Mouse (Mus musculus): Measurements from ENCODE around the gene Fmnl2. TPM values are rescaled to one million over a fixed set of nuclear protein-coding genes. Genes with fewer than 3 reads are reported as not detected.

Fmnl2 gene
- polyA plus RNA-seq, 1 experiment, result 2.6 TPM

DNA sequence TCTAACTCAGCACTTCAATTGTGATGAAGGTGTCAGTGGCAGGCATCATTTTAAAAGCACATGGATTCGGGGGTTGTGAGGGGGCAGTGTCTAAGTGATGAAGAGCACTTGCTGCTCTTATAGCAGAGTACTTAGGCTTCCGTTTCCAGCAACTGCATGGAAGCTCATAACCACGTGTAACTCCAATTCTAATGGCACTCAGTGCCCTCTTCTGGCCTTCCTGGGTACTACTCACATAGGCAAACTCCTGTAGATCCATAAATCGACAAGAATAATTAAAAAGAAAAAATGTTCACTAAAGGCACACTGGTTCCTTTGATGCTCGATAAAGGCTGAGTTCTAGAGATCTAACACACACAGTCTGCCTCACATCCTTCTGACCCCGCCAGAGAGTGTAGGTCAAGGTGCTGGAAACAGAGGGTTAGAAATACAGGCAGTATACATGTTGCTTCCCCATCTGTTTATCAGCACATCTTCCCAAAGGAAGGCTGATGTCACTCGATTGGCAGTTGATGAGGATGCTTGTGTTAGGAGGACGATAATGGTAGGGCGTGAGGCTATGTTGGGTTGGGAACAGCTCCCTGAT lies 228.1 kb downstream of the Fmnl2 start:
- Histone ChIP-seq H3ac (ENCODE audit: control insufficient read depth, insufficient read length, low read depth) (no peak overlapping the region), H3K4me3 (ENCODE audit: insufficient read depth, poor library complexity, severe bottlenecking) (no peak overlapping the region), H3K79me2 (ENCODE audit: control insufficient read depth, insufficient read depth) (no peaks in the 10 kb centered on the region), H3K79me3 (ENCODE audit: low read depth) (no peaks in the 10 kb centered on the region), H3K36me3 (ENCODE audit: control insufficient read depth, insufficient read depth) (no peaks in the 10 kb centered on the region), H3K27me3 (ENCODE audit: control insufficient read depth, insufficient read depth, insufficient read length) (no peaks in the 10 kb centered on the region)
- TF ChIP-seq USF1 (IDR thresholded peaks at IDR 0.05; ENCODE audit: low read depth), result no peak
- TF ChIP-seq MYOD1 (IDR thresholded peaks at IDR 0.05; ENCODE audit: control insufficient read depth, insufficient read length, low read depth), result no peak
- peak; percentile 14 for TF ChIP-seq CTCF (IDR thresholded peaks at IDR 0.05; ENCODE audit: control insufficient read depth, insufficient read depth, insufficient read length)
- no peak for TF ChIP-seq FOSL1 (IDR thresholded peaks at IDR 0.05; ENCODE audit: insufficient read depth, low read length, poor library complexity, severe bottlenecking)
- peak; percentile 80 for TF ChIP-seq MAX (IDR thresholded peaks at IDR 0.05)
- TF ChIP-seq CEBPB (IDR thresholded peaks at IDR 0.05; ENCODE audit: low read depth), result no peak
- no peak for TF ChIP-seq MYOG (IDR thresholded peaks at IDR 0.05; ENCODE audit: control insufficient read depth, extremely low read depth, insufficient read length)

DNA sequence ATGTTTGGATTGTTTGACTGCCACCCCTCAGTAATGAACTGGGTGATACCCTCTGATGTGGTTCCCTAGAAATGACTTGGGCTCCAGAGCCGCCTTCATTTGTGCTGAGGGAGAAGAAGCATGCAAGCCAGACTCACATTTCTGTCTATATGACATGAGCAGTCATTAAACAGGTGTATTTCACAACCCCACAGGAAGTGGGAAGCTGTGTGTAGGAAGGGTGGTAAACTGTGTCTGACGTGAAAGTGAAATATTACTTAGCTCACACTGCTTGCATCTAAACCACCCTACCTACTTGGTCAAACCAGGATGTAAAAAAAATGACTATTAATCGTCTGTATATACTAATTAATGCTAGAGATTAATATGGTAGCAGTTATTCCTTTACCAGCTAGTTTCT lies 231.1 kb downstream of the Fmnl2 start:
- H3K27me3 ChIP-seq (ENCODE audit: control insufficient read depth, insufficient read depth, insufficient read length), result no peaks in the 10 kb centered on the region
- H3K4me3 ChIP-seq (ENCODE audit: insufficient read depth, poor library complexity, severe bottlenecking), result no peak overlapping the region
- no peaks in the 10 kb centered on the region for H3K36me3 ChIP-seq (ENCODE audit: control insufficient read depth, insufficient read depth)
- H3K79me3 ChIP-seq (ENCODE audit: low read depth), result no peaks in the 10 kb centered on the region
- H3ac ChIP-seq (ENCODE audit: control insufficient read depth, insufficient read length, low read depth), result no peak overlapping the region
- H3K79me2 ChIP-seq (ENCODE audit: control insufficient read depth, insufficient read depth), result no peaks in the 10 kb centered on the region
- TF ChIP-seq MAX (IDR thresholded peaks at IDR 0.05), result no peak
- TF ChIP-seq MYOG (IDR thresholded peaks at IDR 0.05; ENCODE audit: control insufficient read depth, extremely low read depth, insufficient read length), result no peak
- no peak for TF ChIP-seq CTCF (IDR thresholded peaks at IDR 0.05; ENCODE audit: control insufficient read depth, insufficient read depth, insufficient read length)
- TF ChIP-seq CEBPB (IDR thresholded peaks at IDR 0.05; ENCODE audit: low read depth), result no peak
- TF ChIP-seq MYOD1 (IDR thresholded peaks at IDR 0.05; ENCODE audit: control insufficient read depth, insufficient read length, low read depth), result no peak
- TF ChIP-seq USF1 (IDR thresholded peaks at IDR 0.05; ENCODE audit: low read depth), result no peak
- TF ChIP-seq FOSL1 (IDR thresholded peaks at IDR 0.05; ENCODE audit: insufficient read depth, low read length, poor library complexity, severe bottlenecking), result no peak

DNA sequence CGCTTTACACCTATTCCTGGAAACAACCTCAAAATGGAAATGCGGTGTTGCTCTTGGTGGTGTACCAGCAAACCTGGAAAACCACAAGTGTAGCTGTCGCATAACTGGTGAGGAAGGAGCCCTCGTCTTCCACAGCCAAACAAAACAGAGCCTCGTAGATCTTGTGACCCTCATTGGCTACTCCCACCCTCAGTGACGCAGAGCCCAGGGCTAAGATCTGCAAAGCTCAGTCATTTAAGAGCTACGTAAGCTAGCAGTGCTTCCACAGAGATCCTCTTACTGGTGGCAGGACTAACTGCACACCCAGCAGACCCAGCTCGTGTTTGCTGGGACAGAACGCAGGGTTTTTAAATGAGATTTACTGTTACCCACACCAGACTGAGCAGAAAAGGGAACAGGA lies 237.4 kb downstream of the Fmnl2 start:
- H3K79me2 ChIP-seq (ENCODE audit: control insufficient read depth, insufficient read depth), result no peaks in the 10 kb centered on the region
- H3K4me3 ChIP-seq (ENCODE audit: insufficient read depth, poor library complexity, severe bottlenecking), result no peak overlapping the region
- H3K79me3 ChIP-seq (ENCODE audit: low read depth), result no peaks in the 10 kb centered on the region
- no peak overlapping the region for H3ac ChIP-seq (ENCODE audit: control insufficient read depth, insufficient read length, low read depth)
- TF ChIP-seq CTCF (IDR thresholded peaks at IDR 0.05; ENCODE audit: control insufficient read depth, insufficient read depth, insufficient read length) (no peak), MYOG (IDR thresholded peaks at IDR 0.05; ENCODE audit: control insufficient read depth, extremely low read depth, insufficient read length) (no peak), CEBPB (IDR thresholded peaks at IDR 0.05; ENCODE audit: low read depth) (no peak), USF1 (IDR thresholded peaks at IDR 0.05; ENCODE audit: low read depth) (no peak), MYOD1 (IDR thresholded peaks at IDR 0.05; ENCODE audit: control insufficient read depth, insufficient read length, low read depth) (no peak), FOSL1 (IDR thresholded peaks at IDR 0.05; ENCODE audit: insufficient read depth, low read length, poor library complexity, severe bottlenecking) (no peak), MAX (IDR thresholded peaks at IDR 0.05) (no peak)
- H3K27me3 ChIP-seq (ENCODE audit: control insufficient read depth, insufficient read depth, insufficient read length), result no peaks in the 10 kb centered on the region
- no peaks in the 10 kb centered on the region for H3K36me3 ChIP-seq (ENCODE audit: control insufficient read depth, insufficient read depth)

DNA sequence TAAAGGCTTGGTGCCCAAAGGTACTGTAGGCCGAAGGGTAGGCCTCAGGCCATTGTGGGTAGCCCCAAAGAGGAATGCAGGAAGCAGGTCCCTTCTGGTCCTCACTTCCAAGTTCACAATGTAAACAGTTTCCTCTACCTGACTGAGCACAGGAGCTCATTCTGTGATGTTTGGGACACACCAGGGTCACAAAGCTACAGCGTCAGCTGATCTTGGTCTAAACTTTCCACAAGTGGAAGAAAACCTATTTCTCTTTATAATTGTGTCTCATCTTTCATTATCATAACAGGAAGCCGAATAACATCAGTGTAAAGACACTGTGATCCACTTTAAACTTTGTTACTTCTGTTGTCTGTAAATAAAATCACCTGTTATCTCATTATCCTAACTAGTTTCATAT lies 237.8 kb downstream of the Fmnl2 start:
- H3K79me3 ChIP-seq (ENCODE audit: low read depth), result no peaks in the 10 kb centered on the region
- no peak overlapping the region for H3K4me3 ChIP-seq (ENCODE audit: insufficient read depth, poor library complexity, severe bottlenecking)
- no peaks in the 10 kb centered on the region for H3K27me3 ChIP-seq (ENCODE audit: control insufficient read depth, insufficient read depth, insufficient read length)
- no peak overlapping the region for H3ac ChIP-seq (ENCODE audit: control insufficient read depth, insufficient read length, low read depth)
- H3K79me2 ChIP-seq (ENCODE audit: control insufficient read depth, insufficient read depth), result no peaks in the 10 kb centered on the region
- no peak for TF ChIP-seq FOSL1 (IDR thresholded peaks at IDR 0.05; ENCODE audit: insufficient read depth, low read length, poor library complexity, severe bottlenecking)
- TF ChIP-seq CEBPB (IDR thresholded peaks at IDR 0.05; ENCODE audit: low read depth), result no peak
- no peak for TF ChIP-seq CTCF (IDR thresholded peaks at IDR 0.05; ENCODE audit: control insufficient read depth, insufficient read depth, insufficient read length)
- no peak for TF ChIP-seq MYOD1 (IDR thresholded peaks at IDR 0.05; ENCODE audit: control insufficient read depth, insufficient read length, low read depth)
- TF ChIP-seq MAX (IDR thresholded peaks at IDR 0.05), result no peak
- TF ChIP-seq MYOG (IDR thresholded peaks at IDR 0.05; ENCODE audit: control insufficient read depth, extremely low read depth, insufficient read length), result no peak
- no peak for TF ChIP-seq USF1 (IDR thresholded peaks at IDR 0.05; ENCODE audit: low read depth)
- H3K36me3 ChIP-seq (ENCODE audit: control insufficient read depth, insufficient read depth), result no peaks in the 10 kb centered on the region

- Histone ChIP-seq H3K4me3 (ENCODE audit: insufficient read depth, poor library complexity, severe bottlenecking) (no peak overlapping the region), H3ac (ENCODE audit: control insufficient read depth, insufficient read length, low read depth) (no peak overlapping the region), H3K27me3 (ENCODE audit: control insufficient read depth, insufficient read depth, insufficient read length) (no peaks in the 10 kb centered on the region), H3K79me3 (ENCODE audit: low read depth) (no peaks in the 10 kb centered on the region), H3K36me3 (ENCODE audit: control insufficient read depth, insufficient read depth) (peaks cover 4% of the 10 kb centered on the region), H3K79me2 (ENCODE audit: control insufficient read depth, insufficient read depth) (no peaks in the 10 kb centered on the region)
- TF ChIP-seq FOSL1 (IDR thresholded peaks at IDR 0.05; ENCODE audit: insufficient read depth, low read length, poor library complexity, severe bottlenecking), result no peak
- no peak for TF ChIP-seq CEBPB (IDR thresholded peaks at IDR 0.05; ENCODE audit: low read depth)
- TF ChIP-seq USF1 (IDR thresholded peaks at IDR 0.05; ENCODE audit: low read depth), result no peak
- TF ChIP-seq MYOG (IDR thresholded peaks at IDR 0.05; ENCODE audit: control insufficient read depth, extremely low read depth, insufficient read length), result no peak
Observed at GRCm38 (mm10) chr2:53100093-53100492, 242.4 kb downstream of the Fmnl2 start.
